In the genomic region with DNA sequence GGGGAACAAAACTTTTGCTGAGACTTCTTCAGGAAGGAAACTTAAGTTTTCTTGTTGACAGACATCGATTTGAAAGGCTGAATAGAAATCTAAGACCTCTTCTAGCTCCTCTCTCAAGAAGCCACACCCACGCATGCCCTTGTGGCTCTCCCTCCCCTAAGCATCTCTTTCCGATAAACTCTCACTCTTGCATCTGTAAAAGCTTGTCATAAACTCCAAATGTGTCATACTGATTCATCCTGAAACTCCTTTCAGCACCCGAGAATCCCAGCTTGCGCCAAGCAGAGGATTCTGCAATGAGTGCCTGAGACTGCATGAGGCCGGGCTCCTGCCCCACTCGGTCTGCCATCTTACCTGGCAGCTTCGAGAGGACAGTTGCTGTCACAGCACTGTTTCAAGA, we compare ENCODE assay signal across 24 mouse cellular contexts. TPM values are rescaled to one million over a fixed set of nuclear protein-coding genes. Genes with fewer than 3 reads are reported as not detected.
DNase-seq lines count a peak whose midpoint lies in the region; ATAC-seq and TF ChIP-seq lines count a peak whose summit lies in the region.
"Had no signal": no experiment of that assay in that cellular context is flagged by ENCODE, and none has a peak within 500 bp of the region (broad histone marks: within the 10 kb centered on the region; RNA-seq: fewer than 3 reads in every experiment).

No protein-coding gene starts in this region.

- dilution Hi-C loops in CH12.LX (cut with MboI; ENCODE audit: extremely low pct_ligation_motif_present, extremely low pct_unique_long_range_greater_than_20kb, low sequenced_read_pairs): no loop called here

- in situ Hi-C loops in CH12.LX (cut with MboI; ENCODE audit: low pct_ligation_motif_present, low pct_unique_long_range_greater_than_20kb, low sequenced_read_pairs): no loop called here

- H3K9me3 ChIP-seq in CH12.LX (replicated peaks; ENCODE audit: low read length): no peaks in the 10 kb centered on the region
- H3K9me3 ChIP-seq: embryonic facial prominence, embryonic 13.5 days; forebrain, embryonic 13.5 days; heart, embryonic 12.5 days; hindbrain, embryonic 12.5 days; intestine, embryonic 15.5 days had no signal

- no peaks in the 10 kb centered on the region for H3K27me3 ChIP-seq in CH12.LX (replicated peaks)
- H3K27me3 ChIP-seq: embryonic facial prominence, embryonic 13.5 days; forebrain, embryonic 13.5 days; heart, embryonic 12.5 days; hindbrain, embryonic 12.5 days; intestine, embryonic 15.5 days had no signal

- DNase-seq in A20 (ENCODE audit: low read depth, low spot score) (peak; percentile 11), CH12.LX (ENCODE audit: extremely low read depth) (peak; percentile 75), NIH3T3 (ENCODE audit: low read depth) (peak; percentile 29)
- no peak for DNase-seq in cerebellum, adult 9-11 months
- no peak for DNase-seq in testis, postnatal 10 days (ENCODE audit: low spot score)
- no peak for DNase-seq in frontal cortex, adult 2 months (ENCODE audit: extremely low spot score in 1 of 2, low spot score in 1 of 2)
- no peak for DNase-seq in urinary bladder, postnatal 36 days (ENCODE audit: low spot score in 2 of 2)
- DNase-seq: adrenal gland, postnatal 10 days; cerebellum, adult 11 months; cerebellum, adult 8-10 months; cerebellum, postnatal 36 days; forebrain, postnatal 0 days; gastrocnemius, adult 2 months; gastrocnemius, postnatal 25 days; heart, postnatal 36 days; kidney, adult 18-20 months had no signal

- peaks cover 6 to 51% of the 10 kb centered on the region in 2 experiments; a peak in 3 of 4 replicates for H3K4me1 ChIP-seq in CH12.LX (ENCODE audit: control insufficient read depth in 1 of 2, insufficient read depth in 2 of 2)

- TF ChIP-seq CTCF in CH12.LX (conservative IDR thresholded peaks at IDR 0.05 in 1 of 2, IDR thresholded peaks at IDR 0.05 in 1 of 2; ENCODE audit: low read depth in 2 of 2, low read length in 2 of 2): no peak

- TF ChIP-seq POLR2A in CH12.LX (IDR thresholded peaks at IDR 0.05; ENCODE audit: low read depth, low read length): peak; percentile 41; the same call in 1 of the 2 replicates

- H3K9ac ChIP-seq in CH12.LX (ENCODE audit: insufficient read depth, low read depth): peak overlapping the region; percentile 20
- H3K9ac ChIP-seq: embryonic facial prominence, embryonic 13.5 days; forebrain, embryonic 13.5 days; forebrain, postnatal 0 days; heart, embryonic 12.5 days; hindbrain, embryonic 12.5 days; intestine, embryonic 15.5 days had no signal

- H3K36me3 ChIP-seq in CH12.LX (replicated peaks in 1 of 2; ENCODE audit: control insufficient read depth in 1 of 2, insufficient read depth in 1 of 2, low read length in 1 of 2): peaks cover 13 to 51% of the 10 kb centered on the region in 2 experiments
- H3K36me3 ChIP-seq: intestine, embryonic 15.5 days had no signal

- H3K79me2 ChIP-seq in CH12.LX (replicated peaks; ENCODE audit: control insufficient read depth, extremely low read depth, insufficient read depth, poor library complexity, severe bottlenecking): peaks cover 28% of the 10 kb centered on the region

- peak overlapping the region; percentile 89 for H3K4me2 ChIP-seq in CH12.LX (ENCODE audit: insufficient read depth, low read depth, poor library complexity, severe bottlenecking)
- H3K4me2 ChIP-seq: embryonic facial prominence, embryonic 13.5 days; forebrain, embryonic 13.5 days; heart, embryonic 12.5 days; hindbrain, embryonic 12.5 days; intestine, embryonic 15.5 days had no signal

- H3K27ac ChIP-seq in CH12.LX (ENCODE audit: insufficient read depth, low read depth): peak overlapping the region; percentile 69
- H3K27ac ChIP-seq: embryonic facial prominence, embryonic 13.5 days; forebrain, embryonic 13.5 days; hindbrain, embryonic 12.5 days; intestine, embryonic 15.5 days had no signal

- TF ChIP-seq RAD21 in CH12.LX (IDR thresholded peaks at IDR 0.05; ENCODE audit: low read depth, low read length): no peak; the same call in 1 of the 2 replicates

- H3K4me3 ChIP-seq in CH12.LX (replicated peaks in 1 of 3; ENCODE audit: low read depth in 2 of 3, low read length in 2 of 3, poor library complexity in 1 of 3): peak overlapping the region in 2 of 3 experiments; percentile 6 to 30
- H3K4me3 ChIP-seq: embryonic facial prominence, embryonic 13.5 days; forebrain, embryonic 13.5 days; gastrocnemius, adult 2 months; heart, embryonic 12.5 days; hindbrain, embryonic 12.5 days; intestine, embryonic 15.5 days had no signal

- peak; percentile 84 for TF ChIP-seq EP300 in CH12.LX (IDR thresholded peaks at IDR 0.05; ENCODE audit: low read length)

- ATAC-seq in inflammation-experienced regulatory T-cells, adult 6 months: peak; percentile 36
- ATAC-seq: forebrain, embryonic 13.5 days; forebrain, postnatal 0 days; hindbrain, embryonic 16.5 days; intestine, embryonic 15.5 days had no signal

TF ChIP-seq in CH12.LX, 34 proteins besides CTCF, POLR2A, EP300 and RAD21:
- peak; percentile 63; the same call in 1 of the 2 replicates for TF ChIP-seq MXI1 (IDR thresholded peaks at IDR 0.05; ENCODE audit: low read depth, low read length)
- 0 out of 2 replicates have a peak, but pooled peaks have one; percentile 16 for TF ChIP-seq HCFC1 (IDR thresholded peaks at IDR 0.05; ENCODE audit: low read depth, low read length)
- TF ChIP-seq JUN (IDR thresholded peaks at IDR 0.05; ENCODE audit: insufficient read depth, low read depth, low read length): peak; percentile 69
- TF ChIP-seq RCOR1 (conservative IDR thresholded peaks at IDR 0.05; ENCODE audit: low read depth, low read length): no peak
- peak; percentile 75 for TF ChIP-seq MAX (IDR thresholded peaks at IDR 0.05; ENCODE audit: low read length)
- TF ChIP-seq NRF1 (IDR thresholded peaks at IDR 0.05; ENCODE audit: low read depth, low read length): peak; percentile 73
- TF ChIP-seq MAFK (IDR thresholded peaks at IDR 0.05; ENCODE audit: insufficient replicate concordance, low read length): 0 out of 2 replicates have a peak, but pooled peaks have one; percentile 49
- TF ChIP-seq NELFE (IDR thresholded peaks at IDR 0.05; ENCODE audit: low read depth, low read length): no peak
- 0 out of 2 replicates have a peak, but pooled peaks have one; percentile 33 for TF ChIP-seq SIN3A (IDR thresholded peaks at IDR 0.05; ENCODE audit: low read length)
- TF ChIP-seq CHD2 (IDR thresholded peaks at IDR 0.05; ENCODE audit: low read length): no peak
- TF ChIP-seq GABPA (IDR thresholded peaks at IDR 0.05; ENCODE audit: insufficient replicate concordance, low read depth, low read length): no peak
- TF ChIP-seq MYC (IDR thresholded peaks at IDR 0.05; ENCODE audit: low read depth, low read length): peak; percentile 87
- TF ChIP-seq TCF12 (IDR thresholded peaks at IDR 0.05; ENCODE audit: low read depth, low read length): peak; percentile 59
- TF ChIP-seq MEF2A (IDR thresholded peaks at IDR 0.05; ENCODE audit: borderline replicate concordance, low read depth, low read length): peak; percentile 83
- no peak for TF ChIP-seq USF2 (conservative IDR thresholded peaks at IDR 0.05; ENCODE audit: low read depth, low read length)
- TF ChIP-seq IRF4 (IDR thresholded peaks at IDR 0.05; ENCODE audit: low read depth, low read length): peak; percentile 94
- TF ChIP-seq JUND (conservative IDR thresholded peaks at IDR 0.05; ENCODE audit: low read depth, low read length): peak; percentile 87
- TF ChIP-seq BHLHE40 (IDR thresholded peaks at IDR 0.05; ENCODE audit: low read depth, low read length): peak; percentile 70
- TF ChIP-seq ZKSCAN1 (IDR thresholded peaks at IDR 0.05; ENCODE audit: borderline replicate concordance, low read depth, low read length): no peak
- peak; percentile 52 for TF ChIP-seq ETS1 (conservative IDR thresholded peaks at IDR 0.05; ENCODE audit: low read depth, low read length)
- TF ChIP-seq UBTF (IDR thresholded peaks at IDR 0.05; ENCODE audit: low read depth, low read length): no peak
- peak; percentile 70 for TF ChIP-seq MAZ (IDR thresholded peaks at IDR 0.05; ENCODE audit: low read depth, low read length)

RNA-seq across cellular contexts. Expression of a gene that starts 3.9 kb away (rescaled TPM):
- total RNA-seq in CH12.LX (2012; rRNA removed): 31.2 and 36.4 TPM in 2 replicates
- 51.0 and 53.8 TPM in 2 replicates for total RNA-seq in CH12.LX (2014; rRNA removed)
- polyA plus RNA-seq in CH12.LX (2012; ENCODE audit: insufficient read length, low read depth): 43.4 and 56.7 TPM in 2 replicates
- polyA plus RNA-seq in inflammation-experienced regulatory T-cells, adult 6 months (2017; shearing (Covaris generic)): 10 to 100 TPM; 68.1 to 92.5 (median 75.7) TPM
- 22.2 and 24.9 TPM in 2 replicates for polyA plus RNA-seq in frontal cortex, adult 2 months (2012; rRNA removed)

RNA-seq across cellular contexts. Expression of a gene that starts 4.0 kb away (rescaled TPM):
- total RNA-seq in CH12.LX (2012; rRNA removed): 20.4 and 23.0 TPM in 2 replicates
- total RNA-seq in CH12.LX (2014; rRNA removed): 32.7 and 35.9 TPM in 2 replicates
- polyA plus RNA-seq in CH12.LX (2012; ENCODE audit: insufficient read length, low read depth): 15.4 and 18.7 TPM in 2 replicates
- polyA plus RNA-seq in inflammation-experienced regulatory T-cells, adult 6 months (2017; shearing (Covaris generic)): 1 to 10 TPM; 6.5 to 9.1 (median 8.9) TPM
- polyA plus RNA-seq in frontal cortex, adult 2 months (2012; rRNA removed): 6.2 and 7.4 TPM in 2 replicates

RNA-seq across cellular contexts. Expression of a gene that starts 23.5 kb away (rescaled TPM):
- total RNA-seq in CH12.LX (2012; rRNA removed): 0.08 and 0.30 TPM in 2 replicates
- 0.34 and 0.36 TPM in 2 replicates for total RNA-seq in CH12.LX (2014; rRNA removed)
- 1.5 and 1.6 TPM in 2 replicates for polyA plus RNA-seq in CH12.LX (2012; ENCODE audit: insufficient read length, low read depth)
- polyA plus RNA-seq in inflammation-experienced regulatory T-cells, adult 6 months (2017; shearing (Covaris generic)): 1 to 10 TPM; 1.9 to 3.0 (median 2.6) TPM
- 0.74 and 0.97 TPM in 2 replicates for polyA plus RNA-seq in frontal cortex, adult 2 months (2012; rRNA removed)
- total RNA-seq: forebrain, postnatal 0 days had no signal

RNA-seq across cellular contexts. Expression of a gene that starts 29.6 kb away (rescaled TPM):
- total RNA-seq in CH12.LX (2012; rRNA removed) (0.55 and 0.64 TPM in 2 replicates), CH12.LX (2014; rRNA removed) (0.08 and 0.12 TPM in 2 replicates)
- 0.26 and 0.29 TPM in 2 replicates for polyA plus RNA-seq in CH12.LX (2012; ENCODE audit: insufficient read length, low read depth)
- polyA plus RNA-seq in inflammation-experienced regulatory T-cells, adult 6 months (2017; shearing (Covaris generic)): under 1 TPM; 0.12 to 0.57 (median 0.44) TPM
- polyA plus RNA-seq in frontal cortex, adult 2 months (2012; rRNA removed): 0.84 and 0.92 TPM in 2 replicates
- total RNA-seq: granulocyte monocyte progenitor cell, adult 5-6 weeks; heart, postnatal 36 days had no signal

Comparison
In these comparisons a context has a peak if more than half of its experiments do, and no peak if none do; other contexts are left out.
1. DNase-seq: peak in A20 (single experiment), CH12.LX (single experiment) and NIH3T3 (single experiment); none in cerebellum, adult 9-11 months (single experiment), testis, postnatal 10 days (single experiment), frontal cortex, adult 2 months (0 of 2) and urinary bladder, postnatal 36 days (0 of 2).